Mouse (Mus musculus) ES-E14 (cell line): ENCODE data around the gene Oosp3.

Experiments
- CHD2 ChIP-seq: IDR thresholded peaks from 2 replicates; pipeline ENCODE4 v1.6.1; 2014; ENCODE audit warnings: mild to moderate bottlenecking, low read depth, low read length, inconsistent platforms
- HCFC1 ChIP-seq: IDR thresholded peaks from 2 replicates; pipeline ENCODE4 v1.6.1; 2012; ENCODE audit warnings: low read length, inconsistent platforms, borderline replicate concordance; ENCODE audit not compliant: insufficient read depth
- ZNF384 ChIP-seq: IDR thresholded peaks from 2 replicates; pipeline ENCODE4 v1.6.1; 2012; ENCODE audit warnings: low read depth, low read length, inconsistent platforms

GRCm38 (mm10) chr19:11660459-11660858 lies 36.4 kb upstream of the Oosp3 start, which contains the start of gene Oosp2:
- no peak for TF ChIP-seq HCFC1
- TF ChIP-seq CHD2 = no peak
- TF ChIP-seq ZNF384 = no peak
